ENCODE assay signal across 8 mouse cellular contexts in genomic region chr9:22049721-22050270, GRCm38 (mm10). TPM values are rescaled to one million over a fixed set of nuclear protein-coding genes. Genes with fewer than 3 reads are reported as not detected.
DNase-seq lines count a peak whose midpoint lies in the region; ATAC-seq and TF ChIP-seq lines count a peak whose summit lies in the region.

No protein-coding gene starts in this region.

- peak; percentile 74 for DNase-seq in cerebellum, adult 11-12 months
- no peak for DNase-seq in cerebellum, adult 8-10 months
- DNase-seq in cerebellum, postnatal 10 days: peak; percentile 87 to 91
- DNase-seq in forebrain, postnatal 0 days: peak; percentile 47
- peak; percentile 62 for DNase-seq in midbrain, embryonic 14.5 days
- no peak for DNase-seq in lung, adult 18-20 months
- no peak for DNase-seq in frontal cortex, adult 2 months (ENCODE audit: extremely low spot score in 1 of 2, low spot score in 1 of 2)
- DNase-seq in kidney, adult 2 months: no peak

- peak overlapping the region; percentile 92 for H3K4me3 ChIP-seq in forebrain, postnatal 0 days (ENCODE audit: low read depth, low read length)
- H3K4me3 ChIP-seq in midbrain, embryonic 14.5 days (replicated peaks; ENCODE audit: low read depth, low read length): peak overlapping the region; percentile 100
- H3K4me3 ChIP-seq in kidney, adult 2 months (ENCODE audit: insufficient read depth, low read depth, low read length): no peak overlapping the region

- H3K4me2 ChIP-seq in forebrain, postnatal 0 days (ENCODE audit: low read depth): peak overlapping the region; percentile 79
- H3K4me2 ChIP-seq in midbrain, embryonic 14.5 days (ENCODE audit: low read length): peak overlapping the region; percentile 85

- TF ChIP-seq POLR2A in kidney, adult 2 months (IDR thresholded peaks at IDR 0.05; ENCODE audit: low read depth, low read length): no peak

- no peaks in the 10 kb centered on the region for H3K9me3 ChIP-seq in forebrain, postnatal 0 days (ENCODE audit: low read length)
- no peaks in the 10 kb centered on the region for H3K9me3 ChIP-seq in midbrain, embryonic 14.5 days (ENCODE audit: control insufficient read depth, low read length)

- H3K27me3 ChIP-seq in forebrain, postnatal 0 days (ENCODE audit: insufficient read depth, low read length): no peaks in the 10 kb centered on the region
- H3K27me3 ChIP-seq in midbrain, embryonic 14.5 days (ENCODE audit: control insufficient read depth, insufficient read depth, low read length): no peaks in the 10 kb centered on the region
- peaks cover 4% of the 10 kb centered on the region for H3K27me3 ChIP-seq in kidney, adult 2 months (replicated peaks; ENCODE audit: control insufficient read depth, insufficient read depth, low read length)

- no peak for ATAC-seq in forebrain, postnatal 0 days
- no peak for ATAC-seq in midbrain, embryonic 14.5 days (ENCODE audit: low FRiP score, low TSS enrichment)

- H3K36me3 ChIP-seq in forebrain, postnatal 0 days (ENCODE audit: insufficient read depth): 0 out of 2 replicates have a peak, but pooled peaks cover 6% of the 10 kb centered on the region
- H3K36me3 ChIP-seq in midbrain, embryonic 14.5 days (ENCODE audit: control insufficient read depth, insufficient read depth, low read length): no peaks in the 10 kb centered on the region; the same call in 1 of the 2 replicates
- H3K36me3 ChIP-seq in kidney, adult 2 months (ENCODE audit: control insufficient read depth, insufficient read depth, low read length): no peaks in the 10 kb centered on the region

- H3K27ac ChIP-seq in forebrain, postnatal 0 days (ENCODE audit: low read depth, low read length): peak overlapping the region; percentile 95
- H3K27ac ChIP-seq in midbrain, embryonic 14.5 days (replicated peaks; ENCODE audit: low read depth, low read length): peak overlapping the region; percentile 96
- H3K27ac ChIP-seq in kidney, adult 2 months (ENCODE audit: insufficient read depth, low read depth, low read length): no peak overlapping the region

- WGBS in forebrain, postnatal 0 days: 14% methylated on average over 4 of the region's 4 CpGs
- 14% methylated on average over 4 of the region's 4 CpGs for WGBS in midbrain, embryonic 14.5 days
- 74% methylated on average over 4 of the region's 4 CpGs for WGBS in kidney, adult 2 months

- peak overlapping the region; percentile 95 for H3K9ac ChIP-seq in forebrain, postnatal 0 days
- peak overlapping the region; percentile 98 for H3K9ac ChIP-seq in midbrain, embryonic 14.5 days (replicated peaks; ENCODE audit: low read length)

- H3K4me1 ChIP-seq in forebrain, postnatal 0 days (ENCODE audit: insufficient read depth): peaks cover 19% of the 10 kb centered on the region
- peaks cover 37% of the 10 kb centered on the region for H3K4me1 ChIP-seq in midbrain, embryonic 14.5 days (ENCODE audit: control insufficient read depth, insufficient read depth, low read length)
- H3K4me1 ChIP-seq in kidney, adult 2 months (ENCODE audit: control insufficient read depth, insufficient read depth, low read length): no peaks in the 10 kb centered on the region

- TF ChIP-seq CTCF in forebrain, postnatal 0 days (IDR thresholded peaks at IDR 0.05; ENCODE audit: low read depth): no peak
- no peak for TF ChIP-seq CTCF in kidney, adult 2 months (conservative IDR thresholded peaks at IDR 0.05; ENCODE audit: insufficient read depth, insufficient read length, low read depth, low read length)

RNA-seq across cellular contexts. Expression of gene Elavl3, which starts 2.0 kb away (rescaled TPM):
- total RNA-seq in forebrain, postnatal 0 days (2014; rRNA removed): 159 and 191 TPM in 2 replicates
- polyA plus RNA-seq in forebrain, postnatal 0 days (2015; fragmentation: Nextera tagmentation; extraction: Ambion mirVana): 51.3 and 74.7 TPM in 2 replicates
- 137 and 162 TPM in 2 replicates for polyA plus RNA-seq in midbrain, embryonic 14.5 days (2014; fragmentation: Nextera tagmentation; extraction: Ambion mirVana)
- polyA plus RNA-seq in frontal cortex, adult 2 months (2012; rRNA removed): 143 and 155 TPM in 2 replicates
- polyA plus RNA-seq in kidney, adult 2 months (2012; rRNA removed): 0.62 and 0.64 TPM in 2 replicates

RNA-seq across cellular contexts. Expression of gene Gm49318, which starts 21.3 kb away (rescaled TPM):
- not detected in 2 replicates for total RNA-seq in forebrain, postnatal 0 days (2014; rRNA removed)
- not detected in 2 replicates for polyA plus RNA-seq in forebrain, postnatal 0 days (2015; fragmentation: Nextera tagmentation; extraction: Ambion mirVana)
- polyA plus RNA-seq in midbrain, embryonic 14.5 days (2014; fragmentation: Nextera tagmentation; extraction: Ambion mirVana): not detected in 2 replicates
- polyA plus RNA-seq in frontal cortex, adult 2 months (2012; rRNA removed): 0.54 TPM in 1 of 2 replicates, not detected in the other
- polyA plus RNA-seq in kidney, adult 2 months (2012; rRNA removed): not detected in 2 replicates

RNA-seq across cellular contexts. Expression of gene Zfp653, which starts 21.4 kb away (rescaled TPM):
- 31.0 and 32.3 TPM in 2 replicates for total RNA-seq in forebrain, postnatal 0 days (2014; rRNA removed)
- polyA plus RNA-seq in forebrain, postnatal 0 days (2015; fragmentation: Nextera tagmentation; extraction: Ambion mirVana): 13.3 and 16.3 TPM in 2 replicates
- polyA plus RNA-seq in midbrain, embryonic 14.5 days (2014; fragmentation: Nextera tagmentation; extraction: Ambion mirVana): 14.7 and 18.1 TPM in 2 replicates
- polyA plus RNA-seq in frontal cortex, adult 2 months (2012; rRNA removed): 38.2 and 39.5 TPM in 2 replicates
- polyA plus RNA-seq in kidney, adult 2 months (2012; rRNA removed): 13.6 and 15.8 TPM in 2 replicates

RNA-seq across cellular contexts. Expression of gene Ecsit, which starts 35.4 kb away (rescaled TPM):
- 55.2 and 59.2 TPM in 2 replicates for total RNA-seq in forebrain, postnatal 0 days (2014; rRNA removed)
- 64.1 and 64.7 TPM in 2 replicates for polyA plus RNA-seq in forebrain, postnatal 0 days (2015; fragmentation: Nextera tagmentation; extraction: Ambion mirVana)
- 45.6 and 48.5 TPM in 2 replicates for polyA plus RNA-seq in midbrain, embryonic 14.5 days (2014; fragmentation: Nextera tagmentation; extraction: Ambion mirVana)
- polyA plus RNA-seq in frontal cortex, adult 2 months (2012; rRNA removed): 62.5 and 64.9 TPM in 2 replicates
- polyA plus RNA-seq in kidney, adult 2 months (2012; rRNA removed): 130 and 143 TPM in 2 replicates

RNA-seq across cellular contexts. Expression of gene Prkcsh, which starts 47.2 kb away (rescaled TPM):
- total RNA-seq in forebrain, postnatal 0 days (2014; rRNA removed): 83.2 and 86.5 TPM in 2 replicates
- 48.9 and 67.4 TPM in 2 replicates for polyA plus RNA-seq in forebrain, postnatal 0 days (2015; fragmentation: Nextera tagmentation; extraction: Ambion mirVana)
- polyA plus RNA-seq in midbrain, embryonic 14.5 days (2014; fragmentation: Nextera tagmentation; extraction: Ambion mirVana): 70.6 and 73.2 TPM in 2 replicates
- polyA plus RNA-seq in frontal cortex, adult 2 months (2012; rRNA removed): 106 and 112 TPM in 2 replicates
- 94.9 and 103 TPM in 2 replicates for polyA plus RNA-seq in kidney, adult 2 months (2012; rRNA removed)

Comparison
In these comparisons a context has a peak if more than half of its experiments do, and no peak if none do; other contexts are left out.
1. DNase-seq: peak in cerebellum, adult 11-12 months (single experiment), cerebellum, postnatal 10 days (2 of 2), forebrain, postnatal 0 days (single experiment) and midbrain, embryonic 14.5 days (single experiment); none in cerebellum, adult 8-10 months (single experiment), lung, adult 18-20 months (0 of 2), frontal cortex, adult 2 months (0 of 2) and kidney, adult 2 months (single experiment).
2. RNA of gene Elavl3, which starts 2.0 kb away (polyA plus RNA-seq): 143 to 155 TPM in frontal cortex, adult 2 months, 137 to 162 TPM in midbrain, embryonic 14.5 days and 51.3 to 74.7 TPM in forebrain, postnatal 0 days; 0.62 to 0.64 TPM in kidney, adult 2 months; every median in the first group is over 10 times any median in the second.